Mouse (Mus musculus) thymus, postnatal 4 days (tissue): ENCODE measurements around the gene Mtg1.

Experiments
- DNase-seq: peaks from one replicate; pipeline ENCODE4 v3.0.0; 2021

The Mtg1 gene

GRCm38 (mm10) chr7:140137135-140138020, at the start of gene Mtg1:
Mtg1 (plus strand) TSS chr7:140137564.
- peak; percentile 98 for DNase-seq

GRCm38 (mm10) chr7:140090601-140091000, 46.8 kb upstream of the Mtg1 start:
- DNase-seq, result no peak

GRCm38 (mm10) chr7:140092924-140093528, 44.3 kb upstream of the Mtg1 start, which contains the start of gene Prap1:
Prap1 (plus strand) TSS chr7:140093395.
- DNase-seq, result no peak

DNA sequence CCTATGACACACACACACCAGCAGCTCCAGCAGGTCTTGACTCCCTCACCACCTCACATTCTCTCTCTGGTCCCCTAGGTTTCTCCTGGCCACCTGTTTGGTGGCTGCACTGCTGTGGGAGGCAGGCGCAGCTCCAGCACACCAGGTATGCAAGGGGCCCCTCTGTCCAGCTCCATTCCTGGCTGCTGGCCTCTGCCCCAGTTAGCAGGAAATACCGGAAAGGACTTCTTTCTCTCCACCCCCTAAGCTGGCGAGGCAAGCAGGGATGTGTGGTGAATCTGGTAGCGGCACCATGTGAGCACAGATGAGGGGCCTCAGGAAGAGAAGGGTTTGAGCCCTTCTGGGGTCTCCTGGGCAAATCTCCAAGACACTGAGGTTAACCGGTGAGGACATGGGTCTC, 42.4 kb upstream of the Mtg1 start:
- no peak for DNase-seq

- DNase-seq, result no peak
Measured at GRCm38 (mm10) chr7:140095556-140095955, 41.8 kb upstream of the Mtg1 start.

GRCm38 (mm10) chr7:140096055-140096454, 41.3 kb upstream of the Mtg1 start:
- DNase-seq, result no peak

DNA sequence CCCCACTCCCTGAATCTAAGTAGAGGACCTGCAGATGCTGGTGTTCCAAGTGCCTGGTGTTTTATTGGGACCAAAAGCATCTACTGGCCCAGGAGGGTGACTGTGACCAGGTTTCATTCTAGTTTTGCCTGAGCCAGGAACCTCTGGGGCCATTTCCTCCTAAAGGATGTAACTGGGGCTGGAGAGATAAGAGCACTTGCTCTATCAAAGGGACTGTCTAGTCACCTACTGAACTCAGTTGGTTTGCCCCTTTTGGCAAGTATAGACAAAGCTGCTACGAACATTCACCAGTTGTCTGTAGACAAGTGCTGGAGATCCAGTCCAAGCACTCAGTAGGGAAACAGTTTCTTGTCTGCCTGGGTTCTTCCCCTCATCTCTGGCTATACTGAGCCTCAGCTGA, 38.9 kb upstream of the Mtg1 start:
- no peak for DNase-seq

GRCm38 (mm10) chr7:140101498-140101897, 35.9 kb upstream of the Mtg1 start:
- DNase-seq, result no peak

DNA sequence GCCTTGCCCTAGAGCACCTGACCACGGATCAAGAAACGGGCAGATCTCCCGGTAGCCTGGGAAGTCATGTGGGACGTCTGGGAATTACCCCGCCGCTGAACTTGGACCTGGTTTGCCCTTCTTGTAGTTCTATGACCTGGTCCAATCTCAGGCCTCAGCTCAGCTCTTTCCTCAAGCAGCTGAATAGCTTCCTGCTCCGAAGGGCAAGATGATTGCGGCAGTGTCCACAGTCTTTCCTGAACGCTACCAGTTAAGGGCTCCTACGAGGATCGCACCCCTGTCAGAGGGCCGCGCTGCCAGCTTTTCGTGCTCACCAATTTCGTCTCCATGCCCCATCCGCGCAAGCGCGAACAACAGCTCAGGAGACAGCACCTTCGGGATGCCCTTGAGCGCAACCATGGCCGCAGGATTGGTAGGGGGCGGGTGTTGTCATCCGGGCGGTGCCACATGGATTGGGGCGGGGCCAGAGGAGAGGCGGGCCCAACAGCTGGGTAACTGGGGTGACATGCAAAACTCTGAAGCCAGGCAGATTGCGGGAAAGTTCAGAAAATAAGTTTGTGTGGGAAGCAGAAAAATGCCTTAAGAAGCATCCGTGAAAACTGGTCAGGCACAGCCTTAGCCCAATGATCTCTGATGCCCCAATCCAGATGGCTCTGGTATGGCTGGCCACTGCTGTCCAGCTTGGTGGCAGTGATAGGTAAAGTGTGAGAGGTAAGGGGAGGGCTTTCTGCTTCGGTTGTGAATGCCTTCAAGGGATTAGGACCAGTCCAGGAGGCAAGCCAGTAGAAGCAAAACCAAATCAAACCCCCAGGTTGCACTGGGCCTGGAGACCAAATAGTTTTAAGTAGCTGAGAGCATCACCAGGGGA, 35.1 kb upstream of the Mtg1 start, which contains the start of gene Fuom:
Gene Fuom, minus strand, starts transcription at position 449 of the 868 bp plus-strand sequence.
- DNase-seq, result peak; percentile 91

DNA sequence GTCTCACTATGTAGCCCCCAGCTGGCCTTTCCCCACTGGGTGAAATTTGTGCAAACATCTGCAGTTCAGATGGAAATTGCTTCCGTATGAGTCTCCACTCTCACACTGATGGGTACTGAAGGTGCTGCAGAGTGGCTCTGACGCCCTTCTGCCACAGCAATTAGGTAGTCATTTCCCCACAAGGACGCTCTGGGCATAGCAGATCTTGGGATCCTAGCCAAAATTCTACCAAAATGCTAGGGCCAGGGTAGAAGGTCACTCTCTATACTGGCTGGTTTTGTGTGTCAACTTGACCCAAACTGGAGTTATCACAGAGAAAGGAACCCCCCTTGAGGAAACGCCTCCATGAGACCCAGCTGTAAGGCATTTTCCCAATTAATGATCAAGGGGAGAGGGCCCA, 33.4 kb upstream of the Mtg1 start:
- no peak for DNase-seq

GRCm38 (mm10) chr7:140111943-140112342, 25.4 kb upstream of the Mtg1 start:
- DNase-seq, result no peak

DNA sequence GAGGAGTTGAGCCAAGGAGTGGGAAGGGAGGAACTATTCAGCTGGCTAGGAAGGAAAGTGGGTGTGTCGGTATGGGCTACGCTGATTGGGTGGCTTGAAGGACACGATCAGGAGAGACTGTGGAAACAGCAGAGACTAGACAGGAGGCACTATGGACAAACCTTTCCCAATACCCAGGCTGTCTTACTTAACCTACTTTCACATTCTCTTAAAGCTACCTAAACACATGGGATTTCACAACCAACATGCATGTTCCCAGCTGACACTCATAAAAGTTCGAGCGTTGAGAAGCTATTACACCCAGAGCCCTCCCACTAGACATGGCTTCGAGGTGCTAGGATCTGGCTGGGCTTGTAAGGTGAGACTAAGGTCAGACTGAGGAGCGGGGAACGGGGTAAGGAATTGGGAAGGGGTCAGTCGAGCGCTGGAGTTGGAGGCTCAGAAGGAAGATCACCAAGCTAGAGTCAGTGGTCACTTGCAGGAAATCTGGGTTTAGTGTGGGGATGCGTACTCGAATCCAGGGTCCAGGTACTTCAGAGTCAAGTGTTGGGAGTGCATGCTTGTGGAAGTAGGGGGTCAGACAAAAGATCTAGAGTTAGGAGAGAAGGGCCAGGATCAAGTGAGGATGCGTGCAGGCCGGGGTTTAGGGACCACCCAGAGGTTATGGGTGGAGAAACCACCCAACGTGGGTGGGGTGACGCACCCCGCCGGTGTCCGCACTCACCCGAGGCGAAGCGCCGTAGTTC, 21.6 kb upstream of the Mtg1 start, which contains the start of gene Paox:
Gene Paox, plus strand, starts transcription at position 217 of the 746 bp plus-strand sequence.
- DNase-seq, result peak; percentile 15

- DNase-seq, result peak; percentile 87
Measured at GRCm38 (mm10) chr7:140116329-140117054, 20.9 kb upstream of the Mtg1 start, which contains the start of gene Echs1. Echs1 (minus strand) TSS chr7:140116476.

- no peak for DNase-seq
Measured at GRCm38 (mm10) chr7:140120484-140120883, 16.9 kb upstream of the Mtg1 start.

DNA sequence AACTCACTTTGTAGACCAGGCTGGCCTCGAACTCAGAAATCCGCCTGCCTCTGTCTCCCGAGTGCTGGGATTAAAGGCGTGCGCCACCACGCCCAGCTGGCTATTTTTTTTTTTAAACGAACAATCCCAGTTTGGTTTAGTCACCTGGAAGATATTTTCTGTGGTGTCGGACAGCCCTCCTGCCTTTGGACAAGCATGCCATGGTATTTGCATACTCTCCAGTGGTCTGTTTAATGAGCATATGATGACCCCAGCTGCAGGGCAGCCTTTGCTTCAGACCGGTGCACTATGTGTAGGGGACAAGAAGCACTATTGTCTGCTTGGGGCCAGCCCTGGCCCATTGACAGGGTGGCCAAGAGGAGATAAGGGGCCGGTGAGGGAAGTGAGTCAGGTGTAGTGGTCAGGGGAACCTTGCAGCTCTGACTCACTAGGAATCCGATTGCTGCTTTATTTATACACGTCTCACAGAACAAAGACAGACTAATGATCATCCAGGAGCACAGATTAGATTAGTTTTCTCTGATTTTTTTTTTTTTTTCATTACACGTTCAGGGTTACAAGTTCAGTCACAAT, 15.9 kb upstream of the Mtg1 start:
- no peak for DNase-seq

DNA sequence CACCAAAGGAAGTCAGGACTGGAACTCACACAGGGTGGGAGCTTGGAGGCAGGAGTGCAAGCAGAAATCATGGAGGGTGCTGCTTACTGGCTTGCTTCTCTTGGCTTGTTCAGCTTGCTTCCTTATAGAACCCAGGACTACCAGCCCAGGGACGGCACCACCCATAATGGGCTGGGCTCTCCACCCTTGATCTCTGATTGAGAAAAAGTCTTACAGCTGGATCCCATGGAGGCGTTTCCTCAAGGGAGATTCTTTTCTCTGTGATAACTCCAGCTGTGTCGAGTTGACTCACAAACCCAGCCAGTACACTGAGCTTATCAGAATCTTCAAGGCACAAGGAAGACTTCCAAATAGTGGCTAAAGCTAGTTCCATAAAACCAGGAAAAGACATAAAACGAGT, 14.6 kb upstream of the Mtg1 start:
- no peak for DNase-seq

- no peak for DNase-seq
Measured at GRCm38 (mm10) chr7:140124382-140124781, 13.0 kb upstream of the Mtg1 start.

DNA sequence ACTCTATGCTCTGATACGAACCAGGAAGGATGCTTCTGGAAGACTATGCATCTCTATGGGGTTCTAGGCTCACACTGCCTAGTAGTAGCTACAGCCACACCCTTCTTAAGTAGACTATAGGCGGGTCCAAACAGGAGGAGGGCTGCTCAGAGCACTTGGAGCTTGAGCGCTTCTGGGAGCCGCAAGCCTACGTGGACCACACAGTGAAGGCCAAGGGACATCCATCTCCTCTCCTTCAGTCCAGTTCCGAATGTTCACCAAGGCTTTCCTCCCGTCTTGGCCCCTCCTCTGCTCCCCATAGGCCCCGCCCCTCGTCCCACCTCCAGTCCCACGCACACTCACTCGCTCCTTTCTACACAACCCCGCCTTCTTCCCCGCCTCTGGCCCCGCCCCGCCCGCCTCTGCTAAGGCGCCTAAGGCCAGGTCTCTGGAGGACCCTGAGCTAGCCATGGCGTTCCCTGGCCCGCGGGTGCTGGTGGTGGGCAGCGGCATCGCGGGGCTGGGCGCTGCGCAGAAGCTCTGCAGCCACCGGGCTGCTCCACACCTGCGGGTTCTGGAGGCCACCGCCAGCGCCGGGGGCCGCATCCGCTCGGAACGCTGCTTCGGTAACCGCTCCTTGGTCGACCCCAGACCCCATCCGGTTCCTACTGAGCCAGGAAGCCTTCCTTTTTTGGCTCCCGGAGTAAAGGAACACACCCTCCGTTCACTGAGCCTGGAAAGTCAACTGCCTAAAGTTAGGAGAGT, 11.9 kb upstream of the Mtg1 start:
- peak; percentile 96 for DNase-seq

- DNase-seq, result no peak
Measured at GRCm38 (mm10) chr7:140126022-140126350, 11.4 kb upstream of the Mtg1 start.

GRCm38 (mm10) chr7:140126934-140127333, 10.4 kb upstream of the Mtg1 start:
- DNase-seq, result no peak

DNA sequence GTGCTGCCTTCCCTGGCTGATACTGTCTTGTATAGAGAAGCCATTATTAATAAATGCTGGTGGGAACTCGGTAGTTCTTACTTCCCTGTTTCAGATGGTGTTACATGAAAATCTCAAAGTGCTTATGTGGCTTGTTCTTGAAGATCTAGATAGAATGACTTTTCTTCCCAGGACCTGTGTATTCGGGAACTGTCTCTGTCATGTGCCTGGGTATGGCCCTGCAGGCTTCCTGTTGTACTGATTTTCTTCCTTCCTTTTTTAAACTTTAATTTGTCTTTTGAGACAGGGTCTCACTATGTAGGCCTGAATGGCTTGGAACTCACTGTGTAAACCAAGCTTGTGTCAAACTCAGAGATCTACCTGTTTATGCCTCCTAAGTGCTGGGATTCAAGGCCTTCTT, 9.5 kb upstream of the Mtg1 start:
- no peak for DNase-seq
